Mouse (Mus musculus): ENCODE results near the gene Kmt2a. TPM values are rescaled to one million over a fixed set of nuclear protein-coding genes. Genes with fewer than 3 reads are reported as not detected.
A peak's percentile ranks its signal among the peaks of the same experiment; 100 is the strongest.

Kmt2a gene
- polyA plus RNA-seq, 1 experiment from 2014 or later = 13.4 TPM

DNA sequence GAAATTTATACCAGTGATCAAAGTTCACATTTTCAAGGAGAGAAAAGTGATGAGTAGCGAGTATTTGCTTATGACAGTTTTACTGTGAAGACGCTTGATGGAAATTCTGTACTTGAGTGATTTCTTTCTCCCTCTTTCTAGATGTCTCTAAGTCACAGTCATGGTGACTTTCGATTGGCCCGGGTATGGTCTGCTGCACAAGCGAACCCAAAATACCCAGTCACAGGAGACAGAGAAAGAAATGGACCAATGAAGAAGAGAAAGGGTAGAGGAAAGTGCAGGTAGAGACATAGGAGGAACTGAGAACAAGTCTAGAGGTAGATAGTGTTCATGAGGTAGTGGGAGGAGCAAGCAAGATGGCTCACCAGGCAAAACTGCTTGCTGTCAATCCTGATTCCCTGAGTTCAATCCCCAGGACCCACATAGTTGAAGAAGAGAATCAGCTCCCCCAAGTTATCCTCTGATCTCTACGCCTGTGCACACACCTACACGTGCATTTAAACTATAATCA, 7.1 kb upstream of the Kmt2a start:
- Histone ChIP-seq H3K4me1 (ENCODE audit: control insufficient read depth, insufficient read depth, low read length) (0 out of 2 replicates have a peak, but pooled peaks cover 3% of the 10 kb centered on the region), H3K9ac (ENCODE audit: low read length) (no peak overlapping the region), H3K4me2 (ENCODE audit: low read depth) (no peak overlapping the region), H3K27ac (ENCODE audit: low read depth, low read length) (no peak overlapping the region), H3K36me3 (ENCODE audit: control insufficient read depth, insufficient read depth, low read length) (no peaks in the 10 kb centered on the region), H3K27me3 (ENCODE audit: control insufficient read depth, insufficient read depth, low read length) (no peaks in the 10 kb centered on the region), H3K9me3 (ENCODE audit: control insufficient read depth, low read length) (no peaks in the 10 kb centered on the region), H3K4me3 (ENCODE audit: low read depth, low read length) (no peak overlapping the region)
- ATAC-seq (ENCODE audit: insufficient read depth, low FRiP score, low TSS enrichment) (no peak), DNase-seq (ENCODE audit: low spot score) (no peak)
- WGBS = 87% methylated on average over 7 of the region's 7 CpGs

DNA sequence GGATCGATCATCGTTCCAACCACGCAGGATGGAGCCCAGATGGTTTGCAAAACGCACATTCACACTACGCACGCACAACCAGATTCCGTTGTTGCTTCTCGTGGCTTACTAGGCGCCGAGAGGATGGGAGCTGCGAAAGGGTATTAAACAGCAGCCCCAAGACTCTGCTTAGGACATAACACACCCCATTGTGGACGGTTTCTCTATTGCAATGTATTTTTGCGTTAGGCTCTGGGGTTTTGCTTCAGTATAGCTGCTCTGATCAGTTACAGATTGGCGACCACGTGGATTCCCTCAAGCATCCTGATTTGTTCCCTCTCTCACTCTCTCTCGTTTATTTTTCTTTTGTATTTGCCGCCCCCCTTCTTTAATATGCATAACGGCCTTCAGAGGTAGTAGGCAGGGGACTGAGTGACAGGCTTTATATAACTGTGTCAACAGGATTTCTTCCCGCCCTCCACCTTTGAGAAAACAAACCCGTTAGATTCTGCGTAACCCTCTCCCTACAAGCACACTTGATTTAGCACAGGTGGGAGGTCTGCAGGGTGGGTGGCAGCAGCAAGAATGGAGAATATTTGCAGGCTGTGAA, 2.0 kb upstream of the Kmt2a start:
- peak overlapping the region; percentile 95 for H3K9ac ChIP-seq (ENCODE audit: low read length)
- H3K9me3 ChIP-seq (ENCODE audit: control insufficient read depth, low read length) = no peaks in the 10 kb centered on the region
- H3K4me3 ChIP-seq (ENCODE audit: low read depth, low read length) = peak overlapping the region; percentile 99
- H3K4me2 ChIP-seq (ENCODE audit: low read depth) = peak overlapping the region; percentile 94
- ATAC-seq (ENCODE audit: insufficient read depth, low FRiP score, low TSS enrichment) (0 out of 2 replicates have a peak, but pooled peaks have one; percentile 5), DNase-seq (ENCODE audit: low spot score) (peak; percentile 61)
- H3K36me3 ChIP-seq (ENCODE audit: control insufficient read depth, insufficient read depth, low read length) = no peaks in the 10 kb centered on the region
- H3K4me1 ChIP-seq (ENCODE audit: control insufficient read depth, insufficient read depth, low read length) = peaks cover 12% of the 10 kb centered on the region
- WGBS = under 1% methylated on average over 21 of the region's 21 CpGs
- H3K27me3 ChIP-seq (ENCODE audit: control insufficient read depth, insufficient read depth, low read length) = no peaks in the 10 kb centered on the region
- peak overlapping the region; percentile 98 for H3K27ac ChIP-seq (ENCODE audit: low read depth, low read length)

DNA sequence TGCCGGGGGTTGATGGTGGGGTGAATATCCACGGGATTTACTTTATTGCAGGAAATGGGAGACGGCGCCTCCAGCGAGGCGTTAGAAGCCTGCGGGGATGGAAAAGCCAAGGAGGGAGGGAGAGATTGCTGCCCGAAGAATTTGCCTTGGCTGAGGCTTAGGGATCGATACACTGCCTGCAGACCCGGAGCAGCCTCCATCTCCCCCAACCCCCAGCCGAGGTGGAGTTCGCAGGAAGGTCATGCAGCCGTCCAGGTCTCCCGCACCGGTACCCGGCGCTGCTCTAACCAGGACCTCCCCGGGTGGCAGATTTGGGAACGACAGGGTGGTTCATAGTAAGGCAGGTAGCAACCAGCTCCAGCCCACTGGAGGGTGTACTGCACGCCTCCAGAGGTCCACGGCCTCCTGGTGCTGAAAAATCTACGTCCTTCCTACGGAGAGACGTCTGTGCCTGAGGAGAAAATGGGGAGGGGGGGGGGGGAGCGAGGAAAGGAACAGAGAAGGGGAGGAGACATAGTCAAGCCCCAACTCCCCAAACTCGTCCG, 1.4 kb upstream of the Kmt2a start:
- Histone ChIP-seq H3K4me3 (ENCODE audit: low read depth, low read length) (peak overlapping the region; percentile 99), H3K36me3 (ENCODE audit: control insufficient read depth, insufficient read depth, low read length) (no peaks in the 10 kb centered on the region), H3K27me3 (ENCODE audit: control insufficient read depth, insufficient read depth, low read length) (no peaks in the 10 kb centered on the region), H3K9ac (ENCODE audit: low read length) (peak overlapping the region; percentile 95), H3K9me3 (ENCODE audit: control insufficient read depth, low read length) (no peaks in the 10 kb centered on the region), H3K27ac (ENCODE audit: low read depth, low read length) (peak overlapping the region; percentile 98), H3K4me1 (ENCODE audit: control insufficient read depth, insufficient read depth, low read length) (peaks cover 15% of the 10 kb centered on the region), H3K4me2 (ENCODE audit: low read depth) (peak overlapping the region; percentile 94)
- ATAC-seq (ENCODE audit: insufficient read depth, low FRiP score, low TSS enrichment) (peak; percentile 56), DNase-seq (ENCODE audit: low spot score) (no peak)
- 0% methylated on average over 26 of the region's 27 CpGs for WGBS

DNA sequence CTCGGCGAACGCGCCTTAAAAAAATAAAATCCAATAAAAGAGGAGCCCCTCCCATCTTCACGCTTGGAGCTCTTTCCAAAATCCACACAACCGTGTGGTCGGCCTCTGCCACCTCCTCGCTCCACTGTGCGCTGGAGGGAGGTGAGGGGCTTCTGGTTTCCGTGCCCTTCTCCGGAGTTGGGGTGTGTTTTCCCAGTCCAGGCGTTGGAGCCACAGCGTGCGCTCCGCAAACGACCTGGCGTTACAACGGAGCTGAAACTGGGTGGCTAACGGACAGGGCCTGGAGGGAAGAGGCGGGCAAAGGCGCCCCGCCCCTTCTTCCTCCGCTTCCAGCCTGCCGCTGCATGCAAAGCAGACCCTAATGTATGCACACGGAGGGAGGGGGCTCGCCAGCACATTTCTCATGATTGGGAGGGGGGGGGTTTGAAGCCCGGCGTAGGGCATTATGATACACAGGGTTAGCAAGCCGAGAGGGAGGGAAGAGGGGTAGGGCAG, 892 bp upstream of the Kmt2a start:
- ATAC-seq (ENCODE audit: insufficient read depth, low FRiP score, low TSS enrichment) = peak; percentile 55
- peaks cover 20% of the 10 kb centered on the region for H3K4me1 ChIP-seq (ENCODE audit: control insufficient read depth, insufficient read depth, low read length)
- H3K36me3 ChIP-seq (ENCODE audit: control insufficient read depth, insufficient read depth, low read length) = no peaks in the 10 kb centered on the region
- peak overlapping the region; percentile 95 for H3K9ac ChIP-seq (ENCODE audit: low read length)
- H3K4me2 ChIP-seq (ENCODE audit: low read depth) = peak overlapping the region; percentile 94
- H3K27ac ChIP-seq (ENCODE audit: low read depth, low read length) = peak overlapping the region; percentile 98
- DNase-seq (ENCODE audit: low spot score) = peak; percentile 90
- peak overlapping the region; percentile 99 for H3K4me3 ChIP-seq (ENCODE audit: low read depth, low read length)
- H3K9me3 ChIP-seq (ENCODE audit: control insufficient read depth, low read length) = no peaks in the 10 kb centered on the region
- 0% methylated on average over 28 of the region's 29 CpGs for WGBS
- no peaks in the 10 kb centered on the region for H3K27me3 ChIP-seq (ENCODE audit: control insufficient read depth, insufficient read depth, low read length)

DNA sequence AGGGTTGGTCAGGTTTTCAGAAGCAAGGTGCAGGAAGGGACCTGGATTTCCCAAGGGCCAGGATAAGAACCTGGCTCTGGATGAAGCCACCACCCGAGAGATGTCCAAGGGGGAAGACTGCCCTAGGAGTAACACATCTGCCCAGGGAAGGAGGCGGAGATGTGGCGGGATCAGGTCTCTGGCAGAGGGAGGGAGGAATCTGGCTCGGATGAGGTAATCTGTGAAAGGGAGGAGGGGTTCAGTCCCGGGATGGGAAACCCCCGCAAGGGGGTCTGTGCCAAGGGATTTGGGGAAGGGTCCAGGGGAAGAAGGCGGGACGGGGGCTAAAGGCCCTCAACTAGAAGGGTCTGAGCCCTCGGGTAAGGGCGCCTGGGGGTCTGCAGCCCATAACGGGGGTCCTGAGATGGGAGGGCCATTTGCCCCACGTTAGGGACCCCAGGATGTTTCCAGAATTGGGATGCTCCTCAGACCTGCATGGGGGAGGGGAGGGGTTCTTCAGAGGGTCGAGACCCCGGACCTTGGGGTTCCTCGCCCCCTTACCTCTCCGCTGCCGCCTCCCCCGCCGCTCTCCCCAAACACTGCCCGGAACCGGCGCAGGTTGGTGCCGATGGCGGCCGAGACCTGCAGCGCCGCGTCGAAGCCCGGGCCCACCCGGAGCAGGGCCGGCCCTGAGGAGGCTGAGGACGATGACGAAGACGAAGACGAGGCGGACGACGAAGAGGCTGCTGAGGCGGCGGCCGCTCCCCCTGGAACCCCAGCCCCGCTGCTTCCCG, 601 bp downstream of the Kmt2a start:
- Histone ChIP-seq H3K9ac (ENCODE audit: low read length) (peak overlapping the region; percentile 95), H3K36me3 (ENCODE audit: control insufficient read depth, insufficient read depth, low read length) (no peaks in the 10 kb centered on the region), H3K27ac (ENCODE audit: low read depth, low read length) (peak overlapping the region; percentile 98), H3K4me3 (ENCODE audit: low read depth, low read length) (peak overlapping the region; percentile 99), H3K27me3 (ENCODE audit: control insufficient read depth, insufficient read depth, low read length) (no peaks in the 10 kb centered on the region), H3K9me3 (ENCODE audit: control insufficient read depth, low read length) (no peaks in the 10 kb centered on the region), H3K4me2 (ENCODE audit: low read depth) (peak overlapping the region; percentile 97), H3K4me1 (ENCODE audit: control insufficient read depth, insufficient read depth, low read length) (peaks cover 20% of the 10 kb centered on the region)
- under 1% methylated on average over 36 of the region's 44 CpGs for WGBS
- DNase-seq (ENCODE audit: low spot score) = peak; percentile 29
- no peak for ATAC-seq (ENCODE audit: insufficient read depth, low FRiP score, low TSS enrichment)

DNA sequence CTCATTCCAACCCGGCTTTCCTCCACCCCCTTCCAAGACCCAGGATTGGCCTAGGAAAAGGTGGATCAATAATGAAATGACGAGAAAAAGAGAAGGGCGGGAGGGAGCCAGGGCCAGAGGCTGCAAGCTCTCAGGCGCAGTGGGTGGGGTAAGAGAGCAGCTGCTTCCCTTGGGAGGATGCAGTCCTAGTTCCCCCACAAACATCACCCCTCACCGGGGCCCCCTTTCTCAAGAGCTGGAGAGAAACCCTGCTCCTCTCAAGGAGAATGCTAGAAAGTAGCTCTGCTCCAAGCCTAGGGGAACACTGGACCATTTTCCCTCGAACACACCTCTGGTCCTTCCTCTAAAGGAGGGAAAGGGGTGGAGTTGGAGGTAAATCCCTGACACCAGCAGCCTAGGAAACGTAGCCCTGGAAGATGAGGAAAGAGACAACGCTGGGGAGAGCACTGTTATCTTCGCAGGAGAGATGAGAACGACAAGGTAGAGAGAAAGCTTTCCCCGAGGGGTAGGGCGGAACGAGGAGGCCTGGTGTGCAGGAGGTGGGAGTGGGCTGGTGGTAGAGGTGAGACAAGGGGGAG, 1.3 kb downstream of the Kmt2a start:
- ATAC-seq (ENCODE audit: insufficient read depth, low FRiP score, low TSS enrichment) (no peak), DNase-seq (ENCODE audit: low spot score) (peak; percentile 40)
- peak overlapping the region; percentile 99 for H3K4me3 ChIP-seq (ENCODE audit: low read depth, low read length)
- no peaks in the 10 kb centered on the region for H3K9me3 ChIP-seq (ENCODE audit: control insufficient read depth, low read length)
- WGBS = 2% methylated on average over 13 of the region's 13 CpGs
- peaks cover 23% of the 10 kb centered on the region for H3K4me1 ChIP-seq (ENCODE audit: control insufficient read depth, insufficient read depth, low read length)
- H3K27ac ChIP-seq (ENCODE audit: low read depth, low read length) = peak overlapping the region; percentile 98; the same call in 1 of the 2 replicates
- H3K36me3 ChIP-seq (ENCODE audit: control insufficient read depth, insufficient read depth, low read length) = no peaks in the 10 kb centered on the region
- H3K9ac ChIP-seq (ENCODE audit: low read length) = peak overlapping the region; percentile 95
- H3K27me3 ChIP-seq (ENCODE audit: control insufficient read depth, insufficient read depth, low read length) = no peaks in the 10 kb centered on the region
- H3K4me2 ChIP-seq (ENCODE audit: low read depth) = peak overlapping the region; percentile 97

DNA sequence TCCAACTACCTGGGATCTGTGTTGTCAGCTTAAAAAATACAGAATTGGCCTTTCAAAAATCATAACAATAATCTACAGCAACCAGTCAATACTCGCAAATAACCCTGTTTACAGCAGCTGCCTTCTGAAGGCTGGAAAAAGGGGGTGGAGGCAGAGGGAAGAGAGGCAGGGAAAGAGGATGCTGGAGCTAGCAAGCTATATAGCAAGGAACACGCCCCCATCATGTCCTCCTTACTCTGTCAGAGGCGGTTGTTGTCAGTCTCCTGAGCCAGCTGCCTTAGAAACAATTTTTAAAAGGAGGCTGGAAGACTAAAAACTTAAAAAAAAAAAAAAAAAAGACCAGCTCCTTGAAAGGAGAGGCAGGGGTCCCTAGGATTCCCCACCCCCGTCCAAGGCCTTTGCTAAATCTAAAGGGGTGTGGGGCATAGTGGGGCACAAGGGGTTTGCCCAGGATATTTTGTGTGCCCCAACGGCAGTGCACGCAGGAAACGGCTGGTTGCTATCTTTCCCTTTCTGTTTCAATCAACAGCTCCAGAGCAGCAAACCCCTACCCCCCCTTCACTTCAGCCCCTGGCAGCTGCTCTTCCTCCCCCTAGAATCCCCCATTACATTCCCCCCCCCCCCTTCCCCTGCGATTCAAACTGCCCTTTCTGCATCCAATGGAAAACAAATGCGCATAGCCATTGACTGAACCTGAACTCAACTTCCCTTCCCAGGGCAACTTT, 2.2 kb downstream of the Kmt2a start:
- Histone ChIP-seq H3K4me2 (ENCODE audit: low read depth) (peak overlapping the region; percentile 97), H3K4me3 (ENCODE audit: low read depth, low read length) (peak overlapping the region; percentile 99), H3K4me1 (ENCODE audit: control insufficient read depth, insufficient read depth, low read length) (peaks cover 23% of the 10 kb centered on the region), H3K9ac (ENCODE audit: low read length) (peak overlapping the region; percentile 95), H3K9me3 (ENCODE audit: control insufficient read depth, low read length) (no peaks in the 10 kb centered on the region), H3K27ac (ENCODE audit: low read depth, low read length) (no peak overlapping the region), H3K36me3 (ENCODE audit: control insufficient read depth, insufficient read depth, low read length) (no peaks in the 10 kb centered on the region), H3K27me3 (ENCODE audit: control insufficient read depth, insufficient read depth, low read length) (no peaks in the 10 kb centered on the region)
- DNase-seq (ENCODE audit: low spot score) (peak; percentile 19), ATAC-seq (ENCODE audit: insufficient read depth, low FRiP score, low TSS enrichment) (no peak)
- 26% methylated on average over 9 of the region's 9 CpGs for WGBS

DNA sequence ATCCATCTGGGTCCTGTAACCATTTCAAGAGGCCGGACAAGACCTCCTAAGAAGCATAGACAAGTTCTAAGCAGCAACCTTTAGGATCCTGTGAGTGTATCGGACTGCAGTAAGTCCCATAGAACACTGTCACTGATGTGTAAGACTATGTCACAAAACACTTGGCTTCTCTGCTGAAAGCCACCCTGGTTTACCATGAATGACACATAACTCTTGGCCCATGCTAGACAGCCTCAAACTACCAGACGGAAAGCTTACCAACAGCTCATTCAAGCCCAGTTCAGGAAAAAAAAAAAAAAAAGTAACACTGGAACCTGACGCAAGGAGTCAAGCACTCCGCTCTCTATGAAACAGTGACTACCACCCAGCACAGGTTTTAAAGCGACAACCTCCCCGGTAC, 3.4 kb downstream of the Kmt2a start:
- no peak overlapping the region for H3K9ac ChIP-seq (ENCODE audit: low read length)
- peaks cover 19% of the 10 kb centered on the region for H3K4me1 ChIP-seq (ENCODE audit: control insufficient read depth, insufficient read depth, low read length)
- no peaks in the 10 kb centered on the region for H3K9me3 ChIP-seq (ENCODE audit: control insufficient read depth, low read length)
- no peak overlapping the region for H3K4me2 ChIP-seq (ENCODE audit: low read depth)
- no peaks in the 10 kb centered on the region for H3K27me3 ChIP-seq (ENCODE audit: control insufficient read depth, insufficient read depth, low read length)
- no peaks in the 10 kb centered on the region for H3K36me3 ChIP-seq (ENCODE audit: control insufficient read depth, insufficient read depth, low read length)
- no peak overlapping the region for H3K27ac ChIP-seq (ENCODE audit: low read depth, low read length)
- no peak for DNase-seq (ENCODE audit: low spot score)
- no peak overlapping the region for H3K4me3 ChIP-seq (ENCODE audit: low read depth, low read length)
- no peak for ATAC-seq (ENCODE audit: insufficient read depth, low FRiP score, low TSS enrichment)
- WGBS = 86% methylated on average over 7 of the region's 7 CpGs
